Mouse (Mus musculus) liver, embryonic 16.5 days (tissue): ENCODE data around the gene 2510009E07Rik. TPM values are rescaled to one million over a fixed set of nuclear protein-coding genes. Genes with fewer than 3 reads are reported as not detected.

ENCODE experiments used
- ATAC-seq: fragments of 200-750 bp; cut with Nextera tagmentation; 2 replicates; pipeline ENCODE4 v1.8.0; 2017; ENCODE audit warnings: low read depth, mild to moderate bottlenecking, moderate number of reproducible peaks, moderate library complexity
- H3K27ac ChIP-seq: fragments of 300-500 bp; sonication (generic); 2 replicates; pipeline ENCODE4 v1.5.1; 2014; ENCODE audit warnings: mild to moderate bottlenecking, low read length
- H3K27me3 ChIP-seq: fragments of 300-500 bp; sonication (generic); 2 replicates; pipeline ENCODE4 v1.6.1; 2014; ENCODE audit warnings: low read depth, low read length, mixed read lengths; ENCODE audit not compliant: control insufficient read depth, insufficient read depth
- H3K36me3 ChIP-seq: fragments of 300-500 bp; sonication (generic); 2 replicates; pipeline ENCODE4 v1.6.1; 2014; ENCODE audit warnings: mild to moderate bottlenecking; ENCODE audit not compliant: control insufficient read depth, insufficient read depth
- H3K4me1 ChIP-seq: fragments of 300-500 bp; sonication (generic); 2 replicates; pipeline ENCODE4 v1.6.1; 2014; ENCODE audit warnings: low read depth, low read length, mixed read lengths; ENCODE audit not compliant: control insufficient read depth
- H3K4me2 ChIP-seq: fragments of 300-500 bp; sonication (generic); 2 replicates; pipeline ENCODE4 v1.6.1; 2014; ENCODE audit warnings: low read depth, low read length, mixed read lengths
- H3K4me3 ChIP-seq: fragments of 300-500 bp; sonication (generic); 2 replicates; pipeline ENCODE4 v1.5.1; 2014; ENCODE audit warnings: low read depth, mild to moderate bottlenecking, low read length
- H3K9ac ChIP-seq: fragments of 300-500 bp; sonication (generic); 2 replicates; pipeline ENCODE4 v1.6.1; 2014; ENCODE audit warnings: low read depth, low read length
- H3K9me3 ChIP-seq: fragments of 300-500 bp; sonication (generic); replicated peaks from 2 replicates; pipeline ENCODE4 v1.6.1; 2016; ENCODE audit warnings: low read length; ENCODE audit not compliant: control insufficient read depth
- WGBS: fragments of 180-500 bp; shearing (Covaris S2); extraction: QIAGEN DNeasy Blood & Tissue Kit; methylation state at CpG from one replicate; pipeline ENCODE4 v1.1.7; 2014; ENCODE audit not compliant: insufficient replicate concordance; 5-methylcytosine and 5-hydroxymethylcytosine counted together
- polyA plus RNA-seq: library from polyadenylated mRNA; unstranded; fragments of >200 nt; fragmentation: Nextera tagmentation; extraction: Ambion mirVana; gene quantifications from 2 replicates; pipeline ENCODE4 v1.2.1, GENCODE M21; 2015

The 2510009E07Rik gene
- polyA plus RNA-seq, 1 experiment from 2014 or later, result 3.2 TPM

DNA sequence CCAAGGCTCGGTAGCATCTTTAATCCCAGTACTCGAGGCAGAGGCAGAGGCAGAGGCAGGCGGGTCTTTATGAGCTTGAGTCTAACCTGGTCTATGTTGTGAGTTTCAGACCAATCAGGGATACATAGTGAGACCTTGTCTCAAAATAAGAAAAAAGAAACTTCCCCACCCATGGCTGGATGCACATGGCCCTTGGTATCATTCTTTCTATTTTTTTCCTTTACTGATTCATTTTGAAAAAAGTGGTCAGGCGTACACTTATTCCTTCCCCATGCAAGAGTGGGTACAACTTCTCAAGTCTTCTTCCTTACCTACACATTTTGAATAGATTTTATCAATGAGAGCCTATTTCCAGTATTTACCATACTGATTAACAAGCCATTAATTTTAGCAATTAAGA, 84.0 kb downstream of the 2510009E07Rik start:
- no peaks in the 10 kb centered on the region for H3K9me3 ChIP-seq
- no peak for ATAC-seq
- H3K4me1 ChIP-seq, result no peaks in the 10 kb centered on the region
- no peaks in the 10 kb centered on the region for H3K36me3 ChIP-seq
- no peak overlapping the region for H3K9ac ChIP-seq
- no peak overlapping the region for H3K4me3 ChIP-seq
- H3K27me3 ChIP-seq, result no peaks in the 10 kb centered on the region
- H3K4me2 ChIP-seq, result no peak overlapping the region
- WGBS, result 69% methylated on average over 4 of the region's 4 CpGs
- H3K27ac ChIP-seq, result no peak overlapping the region

DNA sequence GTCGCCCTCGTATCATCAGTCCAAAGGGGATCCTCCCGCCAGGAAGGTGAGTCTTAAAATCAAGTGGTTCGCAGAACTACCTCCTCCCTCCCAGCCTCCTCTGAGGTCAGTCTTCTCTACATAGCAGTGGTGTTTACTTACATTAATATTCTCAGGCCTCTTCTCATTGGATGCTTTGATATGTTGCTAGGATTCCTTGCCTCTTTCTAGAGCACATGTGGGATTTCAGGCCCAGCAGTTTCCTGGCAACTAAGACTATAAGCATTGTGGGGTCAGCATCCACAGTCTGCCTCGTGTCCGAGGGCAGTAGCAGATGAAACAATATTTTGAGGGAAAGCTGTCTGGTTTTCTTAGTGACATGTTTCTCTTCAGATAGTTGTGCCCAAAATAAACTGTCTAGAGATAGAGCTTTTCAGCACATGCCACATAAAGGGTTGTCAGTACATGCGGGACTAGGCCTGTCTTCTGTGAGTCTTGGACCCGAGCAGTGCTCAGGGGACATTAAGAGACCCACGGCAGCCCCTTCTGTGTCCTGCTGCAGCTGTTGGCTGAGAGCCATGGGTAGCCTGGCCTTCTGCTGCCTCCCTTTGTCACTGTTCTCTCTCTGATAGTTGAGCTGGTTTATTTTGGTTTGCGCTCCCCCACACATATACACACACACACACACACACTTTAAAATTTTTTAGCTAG, 86.1 kb downstream of the 2510009E07Rik start:
- Histone ChIP-seq H3K9ac (no peak overlapping the region), H3K9me3 (no peaks in the 10 kb centered on the region), H3K27ac (no peak overlapping the region), H3K4me2 (no peak overlapping the region), H3K4me1 (no peaks in the 10 kb centered on the region), H3K36me3 (no peaks in the 10 kb centered on the region), H3K27me3 (no peaks in the 10 kb centered on the region), H3K4me3 (no peak overlapping the region)
- 74% methylated on average over 10 of the region's 10 CpGs for WGBS
- no peak for ATAC-seq

- no peaks in the 10 kb centered on the region for H3K27me3 ChIP-seq
- H3K9ac ChIP-seq, result no peak overlapping the region
- no peak for ATAC-seq
- H3K9me3 ChIP-seq, result no peaks in the 10 kb centered on the region
- H3K36me3 ChIP-seq, result no peaks in the 10 kb centered on the region
- WGBS, result 58% methylated on average over 5 of the region's 5 CpGs
- no peak overlapping the region for H3K27ac ChIP-seq
- no peaks in the 10 kb centered on the region for H3K4me1 ChIP-seq
- no peak overlapping the region for H3K4me2 ChIP-seq
- H3K4me3 ChIP-seq, result no peak overlapping the region
Measured at GRCm38 (mm10) chr16:21607651-21608040, 86.8 kb downstream of the 2510009E07Rik start.

DNA sequence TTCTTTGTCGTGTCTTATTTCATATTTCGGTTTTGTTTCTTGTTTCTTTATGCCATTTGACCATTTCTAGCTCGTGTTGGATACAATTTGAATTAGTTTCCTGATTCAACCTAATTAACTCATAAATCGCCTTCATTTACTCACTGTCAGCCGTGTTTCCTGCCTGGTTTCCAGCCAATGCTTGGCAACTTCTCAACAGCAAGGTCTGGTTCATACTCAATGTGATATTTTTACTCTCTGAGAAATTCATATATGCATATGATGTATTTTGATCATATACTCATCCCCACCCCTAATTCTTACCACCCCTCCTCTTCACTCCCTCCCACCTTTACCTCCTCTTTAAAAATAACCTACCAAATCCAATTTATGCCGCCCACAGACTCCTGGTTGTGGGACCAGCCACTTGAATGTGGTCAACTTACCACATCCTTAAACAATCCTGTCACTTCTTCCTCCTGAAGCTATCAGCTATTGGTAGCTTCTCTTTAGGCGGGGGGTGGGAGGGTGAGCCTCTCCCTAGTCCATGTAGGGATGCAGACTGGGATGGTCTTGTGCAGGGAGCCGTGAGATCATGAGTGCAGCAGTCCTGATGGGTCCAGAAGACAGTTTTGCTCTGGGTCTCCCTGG, 87.3 kb downstream of the 2510009E07Rik start:
- ATAC-seq, result no peak
- Histone ChIP-seq H3K9me3 (no peaks in the 10 kb centered on the region), H3K4me2 (no peak overlapping the region), H3K27me3 (no peaks in the 10 kb centered on the region), H3K9ac (no peak overlapping the region), H3K36me3 (no peaks in the 10 kb centered on the region), H3K4me3 (no peak overlapping the region), H3K4me1 (no peaks in the 10 kb centered on the region), H3K27ac (no peak overlapping the region)
- WGBS, result 49% methylated on average over 8 of the region's 8 CpGs

GRCm38 (mm10) chr16:21606249-21607020, 88.0 kb downstream of the 2510009E07Rik start:
- H3K27ac ChIP-seq, result no peak overlapping the region
- H3K27me3 ChIP-seq, result no peaks in the 10 kb centered on the region
- H3K9me3 ChIP-seq, result no peaks in the 10 kb centered on the region
- H3K9ac ChIP-seq, result no peak overlapping the region
- no peak overlapping the region for H3K4me2 ChIP-seq
- H3K4me1 ChIP-seq, result no peaks in the 10 kb centered on the region
- H3K4me3 ChIP-seq, result no peak overlapping the region
- no peak for ATAC-seq
- no peaks in the 10 kb centered on the region for H3K36me3 ChIP-seq
- WGBS, result 72% methylated on average over 6 of the region's 6 CpGs

- Histone ChIP-seq H3K4me2 (no peak overlapping the region), H3K4me3 (no peak overlapping the region), H3K9ac (no peak overlapping the region), H3K27ac (no peak overlapping the region), H3K36me3 (no peaks in the 10 kb centered on the region), H3K4me1 (no peaks in the 10 kb centered on the region), H3K9me3 (no peaks in the 10 kb centered on the region), H3K27me3 (no peaks in the 10 kb centered on the region)
- 60% methylated on average over 6 of the region's 6 CpGs for WGBS
- ATAC-seq, result no peak
Measured at GRCm38 (mm10) chr16:21604354-21604753, 90.1 kb downstream of the 2510009E07Rik start.

Other genes starting within 250 kb of the 2510009E07Rik start
- 12.5 and 14.6 TPM in 2 replicates for gene Ehhadh, start 93.1 kb upstream of the 2510009E07Rik start, polyA plus RNA-seq
- 0.68 and 0.72 TPM in 2 replicates for gene Map3k13, start 99.7 kb upstream of the 2510009E07Rik start, polyA plus RNA-seq